8 mouse cellular contexts compared by ENCODE assay signal in the genomic region with DNA sequence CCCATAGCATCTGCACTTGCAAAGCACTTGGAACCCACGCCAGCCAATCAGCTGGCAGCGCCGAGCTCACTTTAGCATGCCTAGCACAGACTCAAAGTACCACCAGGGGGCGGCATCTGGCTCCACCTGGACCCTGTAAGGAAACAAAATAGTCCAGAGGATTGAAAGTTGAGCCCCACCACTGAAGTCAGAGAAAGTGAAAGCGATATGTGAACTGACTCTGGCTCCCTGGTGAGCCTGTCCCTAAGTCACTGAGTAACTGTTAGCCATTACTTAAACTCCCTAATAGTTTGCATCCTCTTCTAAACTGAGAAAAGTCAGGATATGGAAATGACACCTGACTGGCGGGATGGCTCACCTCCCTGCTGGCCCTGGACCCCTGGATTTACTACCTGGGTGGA. TPM values are rescaled to one million over a fixed set of nuclear protein-coding genes. Genes with fewer than 3 reads are reported as not detected.
A peak's percentile ranks its signal among the peaks of the same experiment; 100 is the strongest.
DNase-seq lines count a peak whose midpoint lies in the region; ATAC-seq and TF ChIP-seq lines count a peak whose summit lies in the region.

No protein-coding gene starts in this region.

- H3K27ac ChIP-seq in ES-E14 (ENCODE audit: insufficient read depth, low read depth, low read length, poor library complexity, severe bottlenecking) = no peak overlapping the region
- no peak overlapping the region for H3K27ac ChIP-seq in forebrain, embryonic 16.5 days (ENCODE audit: low read length)
- peak overlapping the region; percentile 6; the same call in 1 of the 2 replicates for H3K27ac ChIP-seq in layer of hippocampus, adult 2 months
- no peak overlapping the region for H3K27ac ChIP-seq in lung, embryonic 15.5 days

- H3K4me1 ChIP-seq in ES-E14 (ENCODE audit: control insufficient read depth in 2 of 2, insufficient read depth in 2 of 2, low read length in 2 of 2, poor library complexity in 1 of 2) = peaks cover 0 to 2% of the 10 kb centered on the region in 2 experiments; a peak in 1 of 4 replicates
- H3K4me1 ChIP-seq in forebrain, embryonic 16.5 days (replicated peaks; ENCODE audit: control insufficient read depth, insufficient read depth, low read length) = peaks cover 12% of the 10 kb centered on the region
- H3K4me1 ChIP-seq in lung, embryonic 15.5 days = peaks cover 11% of the 10 kb centered on the region; the same call in 1 of the 2 replicates

- H3K9ac ChIP-seq in ES-E14 (ENCODE audit: insufficient read depth, low read depth, low read length, poor library complexity, severe bottlenecking) = no peak overlapping the region
- H3K9ac ChIP-seq in forebrain, embryonic 16.5 days (replicated peaks; ENCODE audit: low read depth, low read length) = no peak overlapping the region
- H3K9ac ChIP-seq in lung, embryonic 15.5 days = peak overlapping the region; percentile 44; the same call in 1 of the 2 replicates

- no peaks in the 10 kb centered on the region for H3K27me3 ChIP-seq in forebrain, embryonic 16.5 days (replicated peaks; ENCODE audit: control insufficient read depth, insufficient read depth, low read length)
- H3K27me3 ChIP-seq in lung, embryonic 15.5 days = no peaks in the 10 kb centered on the region

- in situ Hi-C loops in ES-E14 (cut with MboI; ENCODE audit: low sequenced_read_pairs in 2 of 2, unreplicated experiment in 2 of 2) = no loop called here

- peak overlapping the region; percentile 36 for H3K4me2 ChIP-seq in forebrain, embryonic 16.5 days (ENCODE audit: low read length)
- peak overlapping the region; percentile 72 for H3K4me2 ChIP-seq in lung, embryonic 15.5 days

- H3K9me3 ChIP-seq in ES-E14 (ENCODE audit: control insufficient read depth, insufficient read depth, low read depth, low read length) = no peaks in the 10 kb centered on the region
- no peaks in the 10 kb centered on the region for H3K9me3 ChIP-seq in forebrain, embryonic 16.5 days (ENCODE audit: control insufficient read depth, low read length)
- no peaks in the 10 kb centered on the region for H3K9me3 ChIP-seq in lung, embryonic 15.5 days

- DNase-seq in ES-E14 (ENCODE audit: low read depth, low spot score) = peak; percentile 96
- DNase-seq in cerebellum, adult 11-12 months = peak; percentile 88
- DNase-seq in heart, postnatal 36 days = peak; percentile 90 to 95
- peak; percentile 90 to 92 for DNase-seq in layer of hippocampus, adult 2 months (ENCODE audit: low spot score in 2 of 2)
- peak; percentile 85 for DNase-seq in ovary, adult 18-20 months (ENCODE audit: low spot score)
- peak; percentile 97 for DNase-seq in thymus, postnatal 0 days (ENCODE audit: low spot score)

- intact Hi-C loops in heart, postnatal 36 days (cut with DNase I) = loop anchor here (1.0 to 10.0 kb wide), 5 partner anchors 31 to 531 kb away; a partner anchor contains a TSS

- peak overlapping the region in 1 of 2 experiments; percentile 35; a peak in 1 of 4 replicates for H3K4me3 ChIP-seq in ES-E14 (ENCODE audit: insufficient read depth in 1 of 2, low read depth in 1 of 2, low read length in 2 of 2, poor library complexity in 1 of 2, severe bottlenecking in 1 of 2)
- H3K4me3 ChIP-seq in forebrain, embryonic 16.5 days (replicated peaks; ENCODE audit: low read length) = peak overlapping the region; percentile 3; the same call in 1 of the 2 replicates
- peak overlapping the region; percentile 32 for H3K4me3 ChIP-seq in layer of hippocampus, adult 2 months
- H3K4me3 ChIP-seq in lung, embryonic 15.5 days = peak overlapping the region; percentile 42

- H3K36me3 ChIP-seq in ES-E14 (ENCODE audit: control insufficient read depth, insufficient read depth, low read length, poor library complexity, severe bottlenecking) = no peaks in the 10 kb centered on the region
- H3K36me3 ChIP-seq in forebrain, embryonic 16.5 days (ENCODE audit: control insufficient read depth, insufficient read depth) = no peaks in the 10 kb centered on the region
- H3K36me3 ChIP-seq in lung, embryonic 15.5 days = no peaks in the 10 kb centered on the region

- WGBS in forebrain, embryonic 16.5 days = 8% methylated on average over 6 of the region's 6 CpGs
- WGBS in lung, embryonic 15.5 days = 4% methylated on average over 6 of the region's 6 CpGs

- TF ChIP-seq CTCF in layer of hippocampus, adult 2 months (conservative IDR thresholded peaks at IDR 0.05) = peak; percentile 92

- ATAC-seq in forebrain, embryonic 16.5 days = peak; percentile 95
- ATAC-seq in lung, embryonic 15.5 days (ENCODE audit: borderline replicate concordance, extremely low read depth, low FRiP score, low TSS enrichment) = peak; percentile 94

TF ChIP-seq in ES-E14, 5 proteins besides CTCF, POLR2A, EP300 and RAD21:
- TF ChIP-seq ZC3H11A (IDR thresholded peaks at IDR 0.05; ENCODE audit: borderline replicate concordance, low read depth, low read length) (peak; percentile 80), HCFC1 (IDR thresholded peaks at IDR 0.05; ENCODE audit: borderline replicate concordance, insufficient read depth, low read length) (no peak)

RNA-seq across cellular contexts. Expression of a gene that starts 31.2 kb away (rescaled TPM):
- 32.9 and 34.8 TPM in 2 replicates for total RNA-seq in ES-E14 (2012; rRNA removed)
- polyA plus RNA-seq in forebrain, embryonic 16.5 days (2015; fragmentation: Nextera tagmentation; extraction: Ambion mirVana) = 16.1 and 17.1 TPM in 2 replicates
- total RNA-seq in heart, postnatal 36 days (2021) = 10 to 100 TPM; 33.7 to 34.2 TPM
- 10 to 100 TPM; 55.5 to 60.9 TPM for total RNA-seq in layer of hippocampus, adult 2 months (2021)
- 25.5 and 27.8 TPM in 2 replicates for polyA plus RNA-seq in lung, embryonic 15.5 days (2015; fragmentation: Nextera tagmentation; extraction: Ambion mirVana)
- polyA plus RNA-seq in thymus, postnatal 0 days (2015; fragmentation: Nextera tagmentation; extraction: Ambion mirVana) = 34.1 and 46.4 TPM in 2 replicates

RNA-seq across cellular contexts. Expression of a gene that starts 33.5 kb away (rescaled TPM):
- 1.6 and 2.5 TPM in 2 replicates for total RNA-seq in ES-E14 (2012; rRNA removed)
- 8.0 and 9.7 TPM in 2 replicates for polyA plus RNA-seq in forebrain, embryonic 16.5 days (2015; fragmentation: Nextera tagmentation; extraction: Ambion mirVana)
- total RNA-seq in heart, postnatal 36 days (2021) = under 1 TPM in 1 of 2 experiments, not detected in 1; 0.14 TPM
- total RNA-seq in layer of hippocampus, adult 2 months (2021) = 10 to 100 TPM; 15.1 to 16.2 TPM
- polyA plus RNA-seq in lung, embryonic 15.5 days (2015; fragmentation: Nextera tagmentation; extraction: Ambion mirVana) = 1.3 and 1.7 TPM in 2 replicates
- 0.66 and 1.5 TPM in 2 replicates for polyA plus RNA-seq in thymus, postnatal 0 days (2015; fragmentation: Nextera tagmentation; extraction: Ambion mirVana)
